Mouse (Mus musculus) lung, postnatal 0 days (tissue): Measurements from ENCODE around the gene Smad5.

ENCODE experiments used
- CTCF ChIP-seq: IDR thresholded peaks from 2 replicates; pipeline ENCODE4 v1.5.1; 2016; ENCODE audit warnings: antibody characterized with exemption, mild to moderate bottlenecking
- EP300 ChIP-seq: IDR thresholded peaks from 2 replicates; pipeline ENCODE4 v1.6.1; 2016; ENCODE audit warnings: antibody characterized with exemption, mild to moderate bottlenecking, control low read depth

GRCm38 (mm10) chr13:56661914-56662621, 40.7 kb upstream of the Smad5 start:
- TF ChIP-seq CTCF (no peak), EP300 (no peak)
